Mouse (Mus musculus) lung, postnatal 4 days (tissue): ENCODE data around the gene Dnase1l3.

Experiments
- DNase-seq, 2 experiments: peaks; one replicate each; pipeline ENCODE4 v3.0.0; 2021

Dnase1l3 gene

DNA sequence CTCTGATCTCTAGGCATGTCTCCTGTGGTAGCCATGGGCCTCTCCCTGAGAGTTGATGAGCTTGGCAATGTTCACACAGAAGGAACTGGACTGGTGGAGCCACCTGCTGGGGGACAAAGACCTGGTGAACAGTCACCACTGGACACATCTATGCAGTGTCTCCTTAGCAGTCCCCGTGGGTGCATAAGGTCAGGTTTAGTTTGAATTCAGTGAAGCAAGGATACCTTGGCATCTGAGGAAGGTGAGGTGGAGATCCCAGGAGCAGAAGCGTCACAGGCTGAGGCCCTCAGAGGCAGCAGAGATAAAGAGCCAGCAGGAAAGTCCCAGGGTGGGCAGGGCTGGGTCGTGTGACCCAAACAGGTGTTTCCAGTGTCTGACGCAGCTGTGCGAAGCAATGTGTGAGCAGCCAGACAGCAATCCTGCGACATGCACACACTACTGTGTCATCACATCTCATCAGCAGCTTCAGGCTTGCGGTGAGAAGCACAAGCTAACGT, at the start of gene Dnase1l3:
TSS of gene Dnase1l3 (minus strand) at position 303 of the 497 bp plus-strand sequence.
- DNase-seq: peak; percentile 50 to 56

- DNase-seq: no peak
Observed at GRCm38 (mm10) chr14:8042577-8042976, 48.2 kb upstream of the Dnase1l3 start.

GRCm38 (mm10) chr14:8042120-8042519, 47.7 kb upstream of the Dnase1l3 start:
- no peak for DNase-seq

- DNase-seq: no peak
Observed at GRCm38 (mm10) chr14:8040911-8041678, 46.7 kb upstream of the Dnase1l3 start.

DNA sequence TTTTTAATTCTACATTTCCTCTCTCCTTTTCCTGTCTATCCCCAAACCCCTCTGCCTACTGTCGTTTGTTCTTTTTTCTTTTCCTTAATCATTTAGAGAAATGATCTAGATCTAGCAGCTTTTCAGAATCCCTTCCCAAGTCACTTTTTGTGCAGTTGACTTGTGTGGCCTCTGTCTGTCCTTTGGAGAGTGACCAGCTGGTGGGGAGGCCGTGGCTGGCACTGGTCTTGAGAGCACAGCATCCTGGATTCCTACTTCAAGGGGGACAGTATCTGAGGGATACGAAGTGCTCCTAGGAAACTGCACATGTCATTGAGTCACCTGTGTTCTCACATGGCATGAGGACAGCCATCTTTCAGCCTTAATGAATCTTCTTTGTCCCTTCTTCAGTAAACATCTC, 45.8 kb upstream of the Dnase1l3 start:
- DNase-seq: no peak

DNA sequence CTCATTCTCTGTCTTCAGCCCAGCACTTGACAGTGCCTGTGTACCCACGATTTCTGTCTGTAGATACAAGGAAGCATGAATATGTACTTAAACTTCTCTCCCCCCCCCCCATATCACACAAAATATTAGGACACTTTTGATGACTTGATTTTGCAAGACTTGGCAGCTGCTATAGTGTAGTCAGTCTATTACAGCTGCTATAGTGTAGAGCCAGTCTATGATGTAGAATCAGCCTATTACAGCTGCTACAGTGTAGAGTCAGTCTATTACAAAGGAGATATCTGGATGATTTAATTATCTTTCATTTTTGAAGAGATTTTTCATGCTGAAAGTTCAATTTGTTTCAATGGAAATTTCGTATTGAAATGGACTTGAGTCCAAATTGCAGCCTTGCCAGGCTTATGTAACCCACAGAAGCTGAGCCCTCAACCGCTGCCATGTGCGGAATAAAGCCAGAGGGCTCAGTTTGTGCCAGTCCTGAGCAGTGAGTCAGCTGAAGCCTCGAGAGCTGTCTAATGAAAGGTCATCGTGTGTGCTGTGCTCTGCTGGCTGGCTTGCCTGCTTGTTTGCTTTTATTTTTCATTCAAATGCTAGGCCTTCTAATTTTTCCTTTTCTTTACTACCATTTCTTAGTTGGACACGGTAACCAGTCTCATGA, 44.5 kb upstream of the Dnase1l3 start:
- peak; percentile 16 to 66 for DNase-seq

GRCm38 (mm10) chr14:8038150-8038549, 43.8 kb upstream of the Dnase1l3 start:
- no peak for DNase-seq

DNA sequence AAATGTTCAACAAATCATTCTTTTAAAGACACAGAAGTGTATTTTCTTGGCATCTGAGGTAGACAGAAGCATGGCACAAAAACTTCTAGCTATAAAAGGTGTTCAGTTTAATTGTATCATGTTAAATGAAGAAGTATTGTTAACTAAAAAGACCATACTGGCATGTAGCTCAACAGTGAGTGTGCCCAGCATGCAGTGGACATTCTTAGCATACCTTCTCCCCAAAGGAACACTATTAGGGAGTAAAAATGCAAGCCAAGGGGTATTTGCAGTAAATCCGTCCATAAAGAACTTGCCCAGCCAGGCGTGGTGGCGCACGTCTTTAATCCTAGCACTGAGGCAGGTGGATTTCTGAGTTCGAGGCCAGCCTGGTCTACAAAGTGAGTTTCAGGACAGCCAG, 42.0 kb upstream of the Dnase1l3 start:
- no peak for DNase-seq

DNA sequence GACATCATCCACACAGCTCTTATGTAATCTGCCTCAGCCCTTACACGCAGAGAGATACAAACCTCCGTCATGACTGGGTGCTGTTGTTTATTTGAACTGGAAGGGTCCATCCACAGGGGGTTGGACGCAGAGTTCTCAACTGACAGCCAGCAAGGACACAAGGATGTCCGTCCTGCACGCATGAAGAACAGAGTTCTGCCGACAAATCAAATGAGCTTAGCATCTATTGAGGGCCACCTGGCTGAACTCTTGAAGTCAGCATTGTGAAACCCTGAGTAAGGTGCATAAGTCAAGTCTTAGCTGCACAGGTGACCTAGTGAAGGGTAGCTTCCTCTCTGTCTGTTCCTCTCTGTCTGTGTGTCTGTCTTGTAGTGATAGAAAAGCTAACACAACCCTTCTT, 41.6 kb upstream of the Dnase1l3 start:
- no peak for DNase-seq

- no peak for DNase-seq
Observed at GRCm38 (mm10) chr14:8034561-8034960, 40.2 kb upstream of the Dnase1l3 start.

- no peak for DNase-seq
Observed at GRCm38 (mm10) chr14:8032087-8032944, 37.9 kb upstream of the Dnase1l3 start.

GRCm38 (mm10) chr14:8030535-8030934, 36.2 kb upstream of the Dnase1l3 start:
- no peak for DNase-seq

- DNase-seq: no peak
Observed at GRCm38 (mm10) chr14:8029752-8030151, 35.4 kb upstream of the Dnase1l3 start.

GRCm38 (mm10) chr14:8028086-8028485, 33.7 kb upstream of the Dnase1l3 start:
- no peak for DNase-seq

- DNase-seq: no peak
Observed at GRCm38 (mm10) chr14:8026769-8027531, 32.6 kb upstream of the Dnase1l3 start.

DNA sequence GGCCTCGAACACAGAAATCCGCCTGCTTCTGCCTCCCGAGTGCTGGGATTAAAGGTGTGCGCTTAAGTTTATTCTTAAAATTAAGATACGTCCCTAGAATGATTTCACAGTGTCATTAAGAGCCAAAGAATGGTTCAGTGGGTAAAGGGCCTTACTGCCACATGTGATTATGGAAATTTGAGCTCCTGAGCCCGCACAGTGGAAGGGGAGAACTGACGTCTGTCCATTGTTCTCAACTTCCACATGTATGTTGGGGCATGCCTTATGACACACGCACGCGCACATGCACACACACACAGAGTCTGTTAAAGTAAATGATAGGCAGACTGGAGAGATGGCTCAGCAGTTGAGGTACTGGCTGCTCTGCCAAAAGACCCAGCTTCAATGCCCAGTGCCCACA, 30.6 kb upstream of the Dnase1l3 start:
- DNase-seq: no peak

- no peak for DNase-seq
Observed at GRCm38 (mm10) chr14:8024469-8024868, 30.1 kb upstream of the Dnase1l3 start.

GRCm38 (mm10) chr14:8020546-8020945, 26.2 kb upstream of the Dnase1l3 start:
- DNase-seq: no peak

DNA sequence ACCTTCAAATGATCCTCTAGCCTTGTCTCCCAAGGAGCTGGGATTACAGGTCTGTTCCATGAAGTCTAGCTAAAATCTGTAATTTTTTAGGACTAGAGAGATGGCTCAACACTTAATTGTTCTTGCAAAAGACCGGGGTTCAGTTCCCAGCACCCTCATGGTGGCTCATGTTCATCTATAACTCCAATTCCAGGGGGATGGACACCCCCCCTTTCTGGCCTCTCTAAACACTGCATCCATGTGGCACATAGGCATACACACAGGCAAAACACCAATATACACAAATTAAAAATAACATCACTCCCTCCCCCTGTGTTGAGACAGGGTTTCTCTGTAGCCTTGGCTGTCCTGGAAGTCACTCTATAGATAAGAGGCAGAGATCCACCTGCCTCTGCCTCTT, 25.6 kb upstream of the Dnase1l3 start:
- no peak for DNase-seq

DNA sequence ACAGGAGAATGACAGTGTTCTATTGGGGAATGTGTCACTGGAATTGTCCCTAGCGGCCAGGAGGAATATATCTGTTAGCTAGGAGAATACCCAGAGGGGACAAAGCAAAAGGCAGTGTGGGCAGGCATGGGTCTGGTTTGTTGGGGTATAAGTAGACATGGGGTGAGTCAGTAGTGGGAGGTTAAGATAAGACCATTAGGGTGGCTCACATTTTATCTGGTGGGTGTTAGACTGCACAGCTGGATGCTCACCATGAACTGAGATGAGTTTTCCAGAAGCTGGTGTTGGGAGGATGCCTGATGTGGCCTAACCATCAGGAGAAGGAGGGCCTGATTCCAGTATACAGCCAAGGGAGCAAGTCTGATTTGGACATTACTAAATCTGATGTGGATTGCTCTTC, 22.6 kb upstream of the Dnase1l3 start:
- DNase-seq: no peak

GRCm38 (mm10) chr14:8016276-8016675, 21.9 kb upstream of the Dnase1l3 start:
- no peak for DNase-seq

GRCm38 (mm10) chr14:8015756-8016155, 21.4 kb upstream of the Dnase1l3 start:
- no peak for DNase-seq

DNA sequence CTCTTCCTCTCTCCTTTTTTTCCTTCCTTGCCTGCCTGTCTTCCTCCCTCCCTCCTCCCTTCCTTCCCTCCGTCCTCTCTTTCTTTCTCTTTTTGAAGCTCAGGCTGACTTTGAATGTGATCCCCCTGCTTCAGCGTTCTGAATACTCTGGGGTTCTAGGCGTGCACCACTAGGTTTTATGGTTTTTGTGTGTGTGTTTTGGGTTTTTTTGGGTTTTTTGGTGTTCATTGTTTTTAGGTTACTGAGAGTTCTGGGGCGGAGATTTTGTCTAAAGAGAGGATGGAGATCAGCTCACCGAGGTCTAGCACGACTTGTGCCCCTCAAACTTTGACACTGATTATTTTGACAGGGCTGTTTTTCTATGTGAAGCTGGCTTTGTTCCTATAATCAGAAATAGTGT, 17.6 kb upstream of the Dnase1l3 start:
- no peak for DNase-seq
